Mouse (Mus musculus) heart, embryonic 11.5 days (tissue): Measurements from ENCODE around the gene Rapgef5. TPM values are rescaled to one million over a fixed set of nuclear protein-coding genes. Genes with fewer than 3 reads are reported as not detected.

ENCODE experiments used
- ATAC-seq: fragments of 200-750 bp; cut with Nextera tagmentation; replicated peaks from 2 replicates; pipeline ENCODE4 v1.8.0; 2017; ENCODE audit warnings: moderate library complexity; ENCODE audit not compliant: insufficient number of reproducible peaks, low FRiP score, low TSS enrichment
- H3K27ac ChIP-seq: fragments of 300-500 bp; sonication (generic); 2 replicates; pipeline ENCODE4 v1.5.1; 2014; ENCODE audit warnings: mild to moderate bottlenecking, low read depth, low read length
- H3K27me3 ChIP-seq: fragments of 300-500 bp; sonication (generic); 2 replicates; pipeline ENCODE4 v1.6.1; 2014; ENCODE audit warnings: mild to moderate bottlenecking, low read length, mixed read lengths; ENCODE audit not compliant: control insufficient read depth, insufficient read depth
- H3K36me3 ChIP-seq: fragments of 300-500 bp; sonication (generic); 2 replicates; pipeline ENCODE4 v1.6.1; 2014; ENCODE audit warnings: mild to moderate bottlenecking, low read length, moderate library complexity, mixed read lengths; ENCODE audit not compliant: control insufficient read depth, insufficient read depth
- H3K4me1 ChIP-seq: fragments of 300-500 bp; sonication (generic); 2 replicates; pipeline ENCODE4 v1.6.1; 2014; ENCODE audit warnings: low read length; ENCODE audit not compliant: control insufficient read depth, insufficient read depth
- H3K4me2 ChIP-seq: fragments of 300-500 bp; sonication (generic); 2 replicates; pipeline ENCODE4 v1.6.1; 2014; ENCODE audit warnings: mild to moderate bottlenecking, moderate library complexity
- H3K4me3 ChIP-seq: fragments of 300-500 bp; sonication (generic); 2 replicates; pipeline ENCODE4 v1.5.1; 2014; ENCODE audit warnings: low read depth, low read length
- H3K9ac ChIP-seq: fragments of 300-500 bp; sonication (generic); 2 replicates; pipeline ENCODE4 v1.6.1; 2014; ENCODE audit warnings: mild to moderate bottlenecking, low read depth, low read length, moderate library complexity
- H3K9me3 ChIP-seq: fragments of 300-500 bp; sonication (generic); replicated peaks from 2 replicates; pipeline ENCODE4 v1.6.1; 2016; ENCODE audit warnings: low read length; ENCODE audit not compliant: control insufficient read depth
- WGBS: fragments of 180-500 bp; shearing (Covaris S2); extraction: QIAGEN DNeasy Blood & Tissue Kit; methylation state at CpG from one replicate; pipeline ENCODE4 v1.1.7; 2014; ENCODE audit not compliant: insufficient replicate concordance; 5-methylcytosine and 5-hydroxymethylcytosine counted together
- polyA plus RNA-seq: library from polyadenylated mRNA; unstranded; fragments of >200 nt; fragmentation: Nextera tagmentation; extraction: Ambion mirVana; gene quantifications from 2 replicates; pipeline ENCODE4 v1.2.1, GENCODE M21; 2014

The Rapgef5 gene
- polyA plus RNA-seq, 1 experiment from 2014 or later = 15.7 TPM

GRCm38 (mm10) chr12:117584256-117584655, 68.0 kb downstream of the Rapgef5 start:
- H3K36me3 ChIP-seq = no peaks in the 10 kb centered on the region

GRCm38 (mm10) chr12:117585390-117585789, 69.1 kb downstream of the Rapgef5 start:
- Histone ChIP-seq H3K4me3 (no peak overlapping the region), H3K4me2 (no peak overlapping the region), H3K27me3 (no peaks in the 10 kb centered on the region), H3K36me3 (no peaks in the 10 kb centered on the region), H3K4me1 (no peaks in the 10 kb centered on the region), H3K9me3 (no peaks in the 10 kb centered on the region), H3K9ac (no peak overlapping the region), H3K27ac (no peak overlapping the region)
- ATAC-seq = no peak
- WGBS = 53% methylated on average over 2 of the region's 2 CpGs

More at GRCm38 (mm10) chr12:117584256-117584655, 68.0 kb downstream of the Rapgef5 start:
- Histone ChIP-seq H3K9me3 (no peaks in the 10 kb centered on the region), H3K27me3 (no peaks in the 10 kb centered on the region), H3K4me2 (no peak overlapping the region), H3K4me1 (no peaks in the 10 kb centered on the region), H3K9ac (no peak overlapping the region), H3K4me3 (no peak overlapping the region), H3K27ac (no peak overlapping the region)
- ATAC-seq = no peak
- WGBS = 84% methylated on average over 4 of the region's 4 CpGs

GRCm38 (mm10) chr12:117586124-117586523, 69.8 kb downstream of the Rapgef5 start:
- Histone ChIP-seq H3K36me3 (no peaks in the 10 kb centered on the region), H3K9ac (no peak overlapping the region), H3K9me3 (no peaks in the 10 kb centered on the region), H3K27ac (no peak overlapping the region), H3K4me2 (no peak overlapping the region), H3K4me1 (no peaks in the 10 kb centered on the region), H3K4me3 (no peak overlapping the region), H3K27me3 (no peaks in the 10 kb centered on the region)
- ATAC-seq = 0 out of 2 replicates have a peak, but pooled peaks have one; percentile 46
- 42% methylated on average over 1 of the region's 1 CpGs for WGBS

- Histone ChIP-seq H3K27me3 (no peaks in the 10 kb centered on the region), H3K4me2 (no peak overlapping the region), H3K27ac (no peak overlapping the region), H3K36me3 (no peaks in the 10 kb centered on the region), H3K4me3 (no peak overlapping the region), H3K9me3 (no peaks in the 10 kb centered on the region), H3K9ac (no peak overlapping the region), H3K4me1 (no peaks in the 10 kb centered on the region)
- no peak for ATAC-seq
- WGBS = 87% methylated on average over 2 of the region's 2 CpGs
These were observed 72.9 kb downstream of the Rapgef5 start for GRCm38 (mm10) chr12:117589186-117589585.

- Histone ChIP-seq H3K4me2 (no peak overlapping the region), H3K27me3 (no peaks in the 10 kb centered on the region), H3K9me3 (no peaks in the 10 kb centered on the region), H3K4me1 (no peaks in the 10 kb centered on the region), H3K4me3 (no peak overlapping the region), H3K9ac (no peak overlapping the region), H3K36me3 (no peaks in the 10 kb centered on the region), H3K27ac (no peak overlapping the region)
- WGBS = 32% methylated on average over 2 of the region's 2 CpGs
- ATAC-seq = no peak
These were observed 75.7 kb downstream of the Rapgef5 start for GRCm38 (mm10) chr12:117592019-117592418.

GRCm38 (mm10) chr12:117592583-117592982, 76.3 kb downstream of the Rapgef5 start:
- H3K27me3 ChIP-seq = no peaks in the 10 kb centered on the region
- H3K9ac ChIP-seq = no peak overlapping the region
- no peak overlapping the region for H3K4me3 ChIP-seq
- 54% methylated on average over 3 of the region's 3 CpGs for WGBS
- H3K9me3 ChIP-seq = no peaks in the 10 kb centered on the region
- ATAC-seq = no peak
- H3K27ac ChIP-seq = no peak overlapping the region
- H3K4me2 ChIP-seq = no peak overlapping the region
- no peaks in the 10 kb centered on the region for H3K4me1 ChIP-seq
- H3K36me3 ChIP-seq = no peaks in the 10 kb centered on the region

- no peak overlapping the region for H3K9ac ChIP-seq
- H3K27me3 ChIP-seq = no peaks in the 10 kb centered on the region
- H3K4me2 ChIP-seq = no peak overlapping the region
- no peaks in the 10 kb centered on the region for H3K4me1 ChIP-seq
- no peak overlapping the region for H3K27ac ChIP-seq
- H3K4me3 ChIP-seq = no peak overlapping the region
- H3K36me3 ChIP-seq = no peaks in the 10 kb centered on the region
- H3K9me3 ChIP-seq = no peaks in the 10 kb centered on the region
- 86% methylated on average over 9 of the region's 9 CpGs for WGBS
- ATAC-seq = no peak
These were observed 78.9 kb downstream of the Rapgef5 start for GRCm38 (mm10) chr12:117595179-117595578.

- no peaks in the 10 kb centered on the region for H3K27me3 ChIP-seq
- 23% methylated on average over 2 of the region's 2 CpGs for WGBS
- H3K4me1 ChIP-seq = no peaks in the 10 kb centered on the region
- no peak for ATAC-seq
- H3K27ac ChIP-seq = no peak overlapping the region
- H3K4me3 ChIP-seq = no peak overlapping the region
- H3K4me2 ChIP-seq = no peak overlapping the region
- H3K9ac ChIP-seq = no peak overlapping the region
- no peaks in the 10 kb centered on the region for H3K9me3 ChIP-seq
- H3K36me3 ChIP-seq = no peaks in the 10 kb centered on the region
These were observed 81.9 kb downstream of the Rapgef5 start for GRCm38 (mm10) chr12:117598190-117598589.

- Histone ChIP-seq H3K4me1 (no peaks in the 10 kb centered on the region; the same call in 1 of the 2 replicates), H3K36me3 (no peaks in the 10 kb centered on the region), H3K4me3 (no peak overlapping the region), H3K27me3 (no peaks in the 10 kb centered on the region), H3K9ac (no peak overlapping the region), H3K4me2 (no peak overlapping the region), H3K9me3 (no peaks in the 10 kb centered on the region), H3K27ac (no peak overlapping the region)
- ATAC-seq = no peak
- 76% methylated on average over 3 of the region's 3 CpGs for WGBS
These were observed 89.7 kb downstream of the Rapgef5 start for GRCm38 (mm10) chr12:117605966-117606365.
